Mouse (Mus musculus): ENCODE measurements around the gene Prkce. TPM values are rescaled to one million over a fixed set of nuclear protein-coding genes. Genes with fewer than 3 reads are reported as not detected.
A peak's percentile ranks its signal among the peaks of the same experiment; 100 is the strongest.

Gene Prkce
- polyA plus RNA-seq, 1 experiment from 2014 or later, result 6.7 TPM

- Histone ChIP-seq H3K27ac (replicated peaks; ENCODE audit: low read depth, low read length) (no peak overlapping the region), H3K9ac (replicated peaks; ENCODE audit: low read length) (no peak overlapping the region), H3K36me3 (replicated peaks; ENCODE audit: control insufficient read depth, insufficient read depth, low read depth, low read length) (no peaks in the 10 kb centered on the region), H3K9me3 (replicated peaks; ENCODE audit: control insufficient read depth, low read length) (no peaks in the 10 kb centered on the region), H3K27me3 (ENCODE audit: control insufficient read depth, insufficient read depth, low read length) (no peaks in the 10 kb centered on the region), H3K4me2 (ENCODE audit: low read depth, low read length) (no peak overlapping the region), H3K4me1 (ENCODE audit: control insufficient read depth, insufficient read depth, low read length) (no peaks in the 10 kb centered on the region), H3K4me3 (ENCODE audit: low read depth, low read length) (no peak overlapping the region)
- no peak for DNase-seq (ENCODE audit: low spot score)
- WGBS, result 94% methylated on average over 5 of the region's 5 CpGs
- no peak for ATAC-seq (replicated peaks; ENCODE audit: insufficient number of reproducible peaks, low FRiP score, low TSS enrichment, low read depth)
These were observed 76.8 kb downstream of the Prkce start for GRCm38 (mm10) chr17:86244397-86244796.

GRCm38 (mm10) chr17:86248832-86249231 is 81.2 kb downstream of the Prkce start:
- no peak overlapping the region for H3K4me3 ChIP-seq (ENCODE audit: low read depth, low read length)
- no peaks in the 10 kb centered on the region for H3K36me3 ChIP-seq (replicated peaks; ENCODE audit: control insufficient read depth, insufficient read depth, low read depth, low read length)
- DNase-seq (ENCODE audit: low spot score), result no peak
- no peak overlapping the region for H3K27ac ChIP-seq (replicated peaks; ENCODE audit: low read depth, low read length)
- H3K4me1 ChIP-seq (ENCODE audit: control insufficient read depth, insufficient read depth, low read length), result no peaks in the 10 kb centered on the region
- 88% methylated on average over 8 of the region's 8 CpGs for WGBS
- ATAC-seq (replicated peaks; ENCODE audit: insufficient number of reproducible peaks, low FRiP score, low TSS enrichment, low read depth), result no peak
- no peak overlapping the region for H3K9ac ChIP-seq (replicated peaks; ENCODE audit: low read length)
- H3K4me2 ChIP-seq (ENCODE audit: low read depth, low read length), result no peak overlapping the region
- H3K9me3 ChIP-seq (replicated peaks; ENCODE audit: control insufficient read depth, low read length), result no peaks in the 10 kb centered on the region
- H3K27me3 ChIP-seq (ENCODE audit: control insufficient read depth, insufficient read depth, low read length), result no peaks in the 10 kb centered on the region

GRCm38 (mm10) chr17:86249499-86250405 is 82.2 kb downstream of the Prkce start:
- H3K36me3 ChIP-seq (replicated peaks; ENCODE audit: control insufficient read depth, insufficient read depth, low read depth, low read length), result no peaks in the 10 kb centered on the region
- no peak for DNase-seq (ENCODE audit: low spot score)
- no peak overlapping the region for H3K9ac ChIP-seq (replicated peaks; ENCODE audit: low read length)
- H3K27me3 ChIP-seq (ENCODE audit: control insufficient read depth, insufficient read depth, low read length), result no peaks in the 10 kb centered on the region
- H3K4me3 ChIP-seq (ENCODE audit: low read depth, low read length), result no peak overlapping the region
- 84% methylated on average over 21 of the region's 21 CpGs for WGBS
- no peak overlapping the region for H3K4me2 ChIP-seq (ENCODE audit: low read depth, low read length)
- no peak for ATAC-seq (replicated peaks; ENCODE audit: insufficient number of reproducible peaks, low FRiP score, low TSS enrichment, low read depth)
- H3K9me3 ChIP-seq (replicated peaks; ENCODE audit: control insufficient read depth, low read length), result no peaks in the 10 kb centered on the region
- no peaks in the 10 kb centered on the region for H3K4me1 ChIP-seq (ENCODE audit: control insufficient read depth, insufficient read depth, low read length)
- H3K27ac ChIP-seq (replicated peaks; ENCODE audit: low read depth, low read length), result no peak overlapping the region

- Histone ChIP-seq H3K9ac (replicated peaks; ENCODE audit: low read length) (no peak overlapping the region), H3K4me2 (ENCODE audit: low read depth, low read length) (no peak overlapping the region), H3K4me1 (ENCODE audit: control insufficient read depth, insufficient read depth, low read length) (no peaks in the 10 kb centered on the region), H3K36me3 (replicated peaks; ENCODE audit: control insufficient read depth, insufficient read depth, low read depth, low read length) (no peaks in the 10 kb centered on the region), H3K27me3 (ENCODE audit: control insufficient read depth, insufficient read depth, low read length) (no peaks in the 10 kb centered on the region), H3K9me3 (replicated peaks; ENCODE audit: control insufficient read depth, low read length) (no peaks in the 10 kb centered on the region), H3K27ac (replicated peaks; ENCODE audit: low read depth, low read length) (no peak overlapping the region), H3K4me3 (ENCODE audit: low read depth, low read length) (no peak overlapping the region)
- 81% methylated on average over 7 of the region's 7 CpGs for WGBS
- no peak for ATAC-seq (replicated peaks; ENCODE audit: insufficient number of reproducible peaks, low FRiP score, low TSS enrichment, low read depth)
- DNase-seq (ENCODE audit: low spot score), result no peak
These were observed 82.9 kb downstream of the Prkce start for GRCm38 (mm10) chr17:86250406-86250905.

- H3K27me3 ChIP-seq (ENCODE audit: control insufficient read depth, insufficient read depth, low read length), result no peaks in the 10 kb centered on the region
- H3K4me3 ChIP-seq (ENCODE audit: low read depth, low read length), result no peak overlapping the region
- no peak overlapping the region for H3K27ac ChIP-seq (replicated peaks; ENCODE audit: low read depth, low read length)
- H3K4me1 ChIP-seq (ENCODE audit: control insufficient read depth, insufficient read depth, low read length), result no peaks in the 10 kb centered on the region
- DNase-seq (ENCODE audit: low spot score) (peak; percentile 25), ATAC-seq (replicated peaks; ENCODE audit: insufficient number of reproducible peaks, low FRiP score, low TSS enrichment, low read depth) (no peak; the same call in 1 of the 2 replicates)
- H3K9me3 ChIP-seq (replicated peaks; ENCODE audit: control insufficient read depth, low read length), result no peaks in the 10 kb centered on the region
- no peaks in the 10 kb centered on the region for H3K36me3 ChIP-seq (replicated peaks; ENCODE audit: control insufficient read depth, insufficient read depth, low read depth, low read length)
- no peak overlapping the region for H3K9ac ChIP-seq (replicated peaks; ENCODE audit: low read length)
- 84% methylated on average over 9 of the region's 9 CpGs for WGBS
- H3K4me2 ChIP-seq (ENCODE audit: low read depth, low read length), result no peak overlapping the region
These were observed 86.3 kb downstream of the Prkce start for GRCm38 (mm10) chr17:86253884-86254283.

GRCm38 (mm10) chr17:86254285-86254684 is 86.7 kb downstream of the Prkce start:
- no peak overlapping the region for H3K27ac ChIP-seq (replicated peaks; ENCODE audit: low read depth, low read length)
- H3K4me2 ChIP-seq (ENCODE audit: low read depth, low read length), result no peak overlapping the region
- no peak overlapping the region for H3K4me3 ChIP-seq (ENCODE audit: low read depth, low read length)
- no peak for DNase-seq (ENCODE audit: low spot score)
- no peaks in the 10 kb centered on the region for H3K27me3 ChIP-seq (ENCODE audit: control insufficient read depth, insufficient read depth, low read length)
- ATAC-seq (replicated peaks; ENCODE audit: insufficient number of reproducible peaks, low FRiP score, low TSS enrichment, low read depth), result no peak
- H3K9ac ChIP-seq (replicated peaks; ENCODE audit: low read length), result no peak overlapping the region
- 91% methylated on average over 8 of the region's 8 CpGs for WGBS
- H3K4me1 ChIP-seq (ENCODE audit: control insufficient read depth, insufficient read depth, low read length), result no peaks in the 10 kb centered on the region
- no peaks in the 10 kb centered on the region for H3K36me3 ChIP-seq (replicated peaks; ENCODE audit: control insufficient read depth, insufficient read depth, low read depth, low read length)
- H3K9me3 ChIP-seq (replicated peaks; ENCODE audit: control insufficient read depth, low read length), result no peaks in the 10 kb centered on the region

GRCm38 (mm10) chr17:86254978-86255377 is 87.4 kb downstream of the Prkce start:
- H3K36me3 ChIP-seq (replicated peaks; ENCODE audit: control insufficient read depth, insufficient read depth, low read depth, low read length), result no peaks in the 10 kb centered on the region
- H3K9me3 ChIP-seq (replicated peaks; ENCODE audit: control insufficient read depth, low read length), result no peaks in the 10 kb centered on the region
- 93% methylated on average over 6 of the region's 6 CpGs for WGBS
- DNase-seq (ENCODE audit: low spot score), result no peak
- H3K27ac ChIP-seq (replicated peaks; ENCODE audit: low read depth, low read length), result no peak overlapping the region
- H3K27me3 ChIP-seq (ENCODE audit: control insufficient read depth, insufficient read depth, low read length), result no peaks in the 10 kb centered on the region
- no peak for ATAC-seq (replicated peaks; ENCODE audit: insufficient number of reproducible peaks, low FRiP score, low TSS enrichment, low read depth)
- no peak overlapping the region for H3K4me3 ChIP-seq (ENCODE audit: low read depth, low read length)
- H3K4me1 ChIP-seq (ENCODE audit: control insufficient read depth, insufficient read depth, low read length), result no peaks in the 10 kb centered on the region
- no peak overlapping the region for H3K4me2 ChIP-seq (ENCODE audit: low read depth, low read length)
- H3K9ac ChIP-seq (replicated peaks; ENCODE audit: low read length), result no peak overlapping the region

GRCm38 (mm10) chr17:86256730-86257131 is 89.1 kb downstream of the Prkce start:
- H3K36me3 ChIP-seq (replicated peaks; ENCODE audit: control insufficient read depth, insufficient read depth, low read depth, low read length), result no peaks in the 10 kb centered on the region
- H3K27me3 ChIP-seq (ENCODE audit: control insufficient read depth, insufficient read depth, low read length), result no peaks in the 10 kb centered on the region
- H3K4me3 ChIP-seq (ENCODE audit: low read depth, low read length), result no peak overlapping the region
- no peak for ATAC-seq (replicated peaks; ENCODE audit: insufficient number of reproducible peaks, low FRiP score, low TSS enrichment, low read depth)
- H3K9me3 ChIP-seq (replicated peaks; ENCODE audit: control insufficient read depth, low read length), result no peaks in the 10 kb centered on the region
- no peaks in the 10 kb centered on the region for H3K4me1 ChIP-seq (ENCODE audit: control insufficient read depth, insufficient read depth, low read length)
- DNase-seq (ENCODE audit: low spot score), result no peak
- 63% methylated on average over 10 of the region's 10 CpGs for WGBS
- H3K4me2 ChIP-seq (ENCODE audit: low read depth, low read length), result no peak overlapping the region
- no peak overlapping the region for H3K27ac ChIP-seq (replicated peaks; ENCODE audit: low read depth, low read length)
- H3K9ac ChIP-seq (replicated peaks; ENCODE audit: low read length), result no peak overlapping the region

All from embryonic facial prominence, embryonic 11.5 days (tissue).